Mouse (Mus musculus) ZHBTc4 (cell line): ENCODE data around the gene Cdca3.
A peak's percentile ranks its signal among the peaks of the same experiment; 100 is the strongest.

Source experiments
- DNase-seq: peaks from one replicate; pipeline ENCODE4 v3.0.0-alpha.2; 2011; ENCODE audit warnings: low read depth, low spot score

Cdca3 gene

GRCm38 (mm10) chr6:124831649-124832048 lies 2.3 kb downstream of the Cdca3 start:
- DNase-seq: peak; percentile 87

GRCm38 (mm10) chr6:124834512-124835081 lies 5.2 kb downstream of the Cdca3 start:
- DNase-seq: no peak

- no peak for DNase-seq
Measured at GRCm38 (mm10) chr6:124835531-124835930, 6.2 kb downstream of the Cdca3 start.

GRCm38 (mm10) chr6:124836411-124836810 lies 7.1 kb downstream of the Cdca3 start:
- DNase-seq: no peak

DNA sequence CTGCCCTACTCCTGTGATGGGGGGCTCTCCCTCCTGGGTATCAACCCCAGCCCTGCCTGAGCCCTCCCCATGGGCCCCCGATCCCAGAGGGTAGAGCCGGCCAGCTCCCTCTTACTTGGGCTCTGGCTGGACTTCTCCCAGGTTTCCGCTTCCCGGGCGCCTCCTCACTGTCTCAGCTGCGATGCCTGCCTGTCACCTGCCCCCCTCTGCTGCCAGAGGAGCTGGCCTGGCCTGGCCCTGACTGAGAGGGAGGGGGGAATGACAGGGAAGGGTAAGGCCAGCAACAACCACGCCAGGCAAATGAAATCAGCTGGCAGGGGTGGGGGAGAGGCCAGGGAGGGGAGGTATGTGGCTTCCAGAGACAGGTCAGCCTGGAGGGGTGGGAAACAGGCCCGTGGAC lies 10.5 kb downstream of the Cdca3 start:
- no peak for DNase-seq

DNA sequence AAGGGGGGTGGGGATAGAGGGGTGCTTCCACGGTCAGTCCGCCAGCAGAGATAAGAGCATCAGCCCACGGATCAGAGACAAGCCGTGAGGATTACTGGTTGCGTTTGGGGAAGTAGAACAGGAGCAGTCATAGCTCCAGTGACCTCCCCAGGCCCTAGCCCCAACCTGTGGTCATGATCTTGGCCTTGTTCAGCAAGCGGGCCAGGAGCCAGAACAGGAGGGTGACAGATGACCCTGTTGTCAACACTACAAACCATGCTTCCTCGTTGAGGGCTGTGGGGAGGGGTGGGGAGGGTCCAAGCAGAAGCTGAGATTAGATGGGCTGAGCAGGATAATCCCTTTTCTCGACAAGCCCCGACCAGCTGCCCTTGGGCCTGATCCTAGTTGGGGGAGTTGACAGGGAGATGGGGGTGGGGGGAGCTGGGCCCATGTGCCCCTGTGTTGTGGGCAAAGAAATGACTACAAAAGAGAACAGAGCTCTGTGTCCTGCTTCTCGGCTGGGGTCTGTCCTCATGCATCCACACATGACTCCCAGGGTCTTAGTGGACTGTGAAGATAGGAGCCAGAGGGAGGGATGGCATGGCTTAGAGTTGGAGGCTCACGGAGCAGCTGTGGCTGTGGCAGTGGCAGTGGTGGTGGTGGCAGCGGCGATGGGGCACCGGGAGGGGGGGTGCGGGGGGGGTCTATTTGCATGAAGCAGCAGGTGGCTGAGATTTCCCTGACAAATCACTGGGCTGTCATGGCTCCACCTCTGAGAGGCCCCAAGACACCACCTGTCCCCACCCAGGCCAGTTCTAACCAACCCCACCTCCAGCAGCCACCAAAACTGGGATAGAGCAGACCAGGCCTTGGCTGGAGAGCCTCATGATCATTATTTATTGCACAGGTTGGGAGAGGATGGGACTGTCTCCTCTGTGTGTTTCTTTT lies 11.2 kb downstream of the Cdca3 start, which contains the start of gene Gnb3:
TSS of gene Gnb3 (minus strand) at position 35 of the 927 bp plus-strand sequence.
- DNase-seq: no peak

DNA sequence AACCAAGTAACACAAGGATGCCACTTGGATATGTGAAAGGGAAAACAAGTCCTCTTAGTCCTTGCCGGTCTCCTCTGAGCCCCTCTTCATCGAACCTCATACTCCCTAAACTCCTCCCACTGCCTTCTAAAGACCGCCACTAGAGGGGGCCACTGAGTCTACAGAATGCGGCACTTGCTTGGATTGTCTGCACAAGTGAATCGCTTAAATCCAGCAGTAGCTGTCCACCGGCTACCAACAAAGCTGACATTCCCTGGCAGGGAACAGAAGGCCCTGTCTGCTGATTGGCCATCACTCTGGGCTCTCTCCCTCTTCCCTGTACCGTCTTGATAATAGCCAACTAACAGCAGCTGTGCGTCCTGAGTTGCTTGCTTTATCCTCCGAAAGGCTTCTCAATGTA lies 18.0 kb downstream of the Cdca3 start:
- DNase-seq: peak; percentile 96

DNA sequence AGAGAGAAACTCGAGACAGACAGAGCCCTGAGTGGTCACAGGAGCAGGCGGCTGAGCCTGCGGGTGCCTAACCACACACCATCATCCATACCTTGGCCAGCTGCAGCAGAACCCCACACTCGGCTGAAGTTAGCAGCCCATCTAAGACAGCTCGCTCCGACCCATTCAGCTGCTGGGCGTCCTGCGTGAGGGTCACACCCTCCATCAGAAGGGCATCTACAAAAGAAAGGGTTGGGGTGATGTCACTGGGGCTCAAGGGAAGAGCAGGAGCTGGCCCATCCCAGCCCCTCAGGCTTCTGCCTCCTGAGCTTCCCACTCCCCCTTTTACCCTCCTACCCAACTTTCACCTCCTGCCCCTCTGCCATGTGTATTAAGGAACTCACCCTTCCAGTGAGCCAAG lies 21.2 kb downstream of the Cdca3 start:
- peak; percentile 84 for DNase-seq

GRCm38 (mm10) chr6:124854647-124855046 lies 25.3 kb downstream of the Cdca3 start:
- DNase-seq: no peak

DNA sequence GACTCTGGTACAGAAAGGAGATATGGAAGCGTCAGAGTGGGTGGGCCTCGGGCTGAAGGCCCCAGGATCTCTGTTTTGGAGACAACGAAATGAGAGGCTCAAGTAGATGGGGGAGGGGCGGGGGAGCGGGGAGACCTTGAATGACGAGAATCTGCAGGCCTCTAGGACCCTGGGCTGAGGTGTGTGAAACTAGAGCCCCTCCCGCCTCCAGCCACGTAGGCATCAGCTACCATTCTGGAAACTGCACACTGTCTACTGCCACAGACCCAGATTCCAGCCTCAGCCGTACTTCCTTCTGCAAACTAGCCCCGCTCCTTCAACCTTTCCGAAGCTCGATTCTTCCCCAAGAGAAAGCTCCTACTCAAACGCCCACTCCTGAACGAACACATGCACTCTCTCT lies 27.0 kb downstream of the Cdca3 start:
- peak; percentile 22 for DNase-seq

- DNase-seq: peak; percentile 95
Measured at GRCm38 (mm10) chr6:124856916-124857839, 27.8 kb downstream of the Cdca3 start, which contains the start of gene P3h3. TSS of gene P3h3 (minus strand) at chr6:124857752.

DNA sequence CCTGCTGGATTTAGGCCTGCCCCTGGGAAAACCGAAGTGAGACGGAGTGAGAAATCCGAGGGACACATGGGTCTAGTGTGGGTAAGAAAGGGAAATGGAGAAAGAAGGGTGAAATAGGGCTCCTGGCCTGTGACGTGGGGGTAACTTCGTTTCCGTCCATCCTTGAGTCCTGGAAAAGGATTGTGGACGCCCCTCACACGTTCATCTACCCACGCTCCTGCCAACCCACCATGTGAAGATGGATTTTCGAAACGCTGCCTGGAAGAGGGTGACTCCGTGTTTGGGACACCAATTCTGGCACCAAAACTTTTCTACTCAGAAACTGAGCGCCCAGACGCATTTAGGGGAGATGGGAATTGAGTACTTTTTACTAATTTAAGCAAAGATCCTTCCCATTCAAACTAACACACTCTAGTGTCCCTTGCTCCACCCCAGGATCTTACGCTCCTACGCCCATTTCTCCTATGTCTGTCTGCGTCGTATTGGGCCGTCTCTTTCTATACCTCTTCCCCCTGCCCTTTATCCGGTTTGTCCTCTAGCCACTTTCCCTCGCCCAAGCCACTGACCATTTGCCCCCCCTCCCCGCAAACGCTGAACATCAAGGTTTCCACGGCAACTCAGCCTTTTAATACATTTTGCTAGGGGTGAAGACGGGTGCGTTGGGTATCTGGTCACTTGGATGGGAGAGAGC lies 28.6 kb downstream of the Cdca3 start:
- DNase-seq: no peak

DNA sequence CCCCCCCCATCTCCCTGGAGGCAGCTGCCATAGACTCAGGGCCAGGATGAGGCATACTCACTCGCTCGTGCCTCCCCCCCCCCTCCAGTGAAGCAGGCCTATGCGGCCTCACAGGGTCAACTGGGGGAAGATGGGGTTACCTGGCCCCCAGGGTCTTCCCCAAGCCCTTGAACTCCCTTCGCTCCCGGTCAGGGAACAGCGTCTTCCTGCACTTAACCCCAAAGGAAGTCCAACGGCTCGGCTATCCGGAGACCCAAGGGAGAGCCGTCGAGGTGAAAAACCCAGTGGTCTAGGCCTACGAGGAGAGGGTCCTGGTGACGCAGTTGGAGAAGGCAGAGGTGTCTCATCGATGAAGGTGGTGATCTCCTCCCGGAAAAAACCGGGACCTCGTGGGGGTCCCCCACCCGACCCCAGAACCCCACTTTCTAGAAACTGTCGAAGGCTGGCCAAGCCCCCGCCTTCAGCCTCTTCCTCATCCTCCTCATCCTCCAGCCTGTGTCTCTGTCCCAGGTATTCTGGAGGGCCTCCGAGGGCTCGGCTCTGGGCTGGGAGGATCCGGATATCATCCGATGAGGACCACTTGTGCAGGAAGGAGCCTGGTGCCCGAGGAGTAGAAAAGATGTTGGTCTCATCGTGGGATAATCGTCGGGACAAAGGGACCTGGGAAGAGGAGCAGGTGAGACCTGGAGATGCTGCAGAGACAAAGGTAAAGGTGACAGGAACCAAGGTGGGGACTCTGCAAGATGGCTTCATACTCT lies 29.4 kb downstream of the Cdca3 start:
- no peak for DNase-seq

- peak; percentile 85 for DNase-seq
Measured at GRCm38 (mm10) chr6:124859725-124860124, 30.4 kb downstream of the Cdca3 start.

DNA sequence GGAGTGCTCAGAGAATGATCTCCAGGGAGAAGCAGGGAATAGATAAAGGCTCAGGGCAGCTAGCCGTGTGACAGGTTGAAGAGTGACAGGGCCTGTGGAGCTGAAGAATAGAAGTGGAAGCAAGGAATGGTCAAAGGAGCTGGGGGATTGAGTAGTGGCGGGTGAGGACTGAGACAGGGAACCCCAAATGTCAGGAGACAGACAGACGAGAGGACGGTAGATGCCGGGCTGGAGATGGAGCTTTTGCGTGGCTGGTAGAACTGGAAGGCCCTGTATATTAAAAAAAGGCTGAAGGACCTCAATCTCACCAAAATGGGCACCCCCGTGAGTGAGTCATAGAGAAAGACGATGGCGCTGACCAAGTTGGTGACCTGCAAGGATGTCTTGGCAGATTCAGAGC lies 31.2 kb downstream of the Cdca3 start:
- no peak for DNase-seq

- no peak for DNase-seq
Measured at GRCm38 (mm10) chr6:124861266-124861665, 31.9 kb downstream of the Cdca3 start.

DNA sequence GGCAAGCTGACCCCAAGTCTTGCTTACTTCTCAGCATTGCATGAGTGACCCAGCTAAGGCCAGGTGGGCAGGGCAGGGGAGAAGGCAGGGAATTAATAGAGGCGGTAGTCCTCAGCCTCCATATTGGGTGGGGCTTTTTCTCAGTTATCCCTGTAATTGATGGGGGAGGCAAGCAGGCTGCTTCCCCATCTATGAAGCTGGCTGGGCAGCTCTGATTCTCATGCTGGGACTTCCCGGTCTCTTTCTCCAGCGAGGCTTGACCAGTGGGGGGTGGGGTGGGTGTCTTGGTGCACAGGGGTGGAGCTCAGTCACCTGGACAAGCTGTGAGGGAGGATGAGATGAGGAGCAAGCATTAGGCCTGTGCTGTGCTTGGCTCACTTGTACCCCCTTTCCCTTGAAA lies 32.5 kb downstream of the Cdca3 start:
- DNase-seq: no peak

DNA sequence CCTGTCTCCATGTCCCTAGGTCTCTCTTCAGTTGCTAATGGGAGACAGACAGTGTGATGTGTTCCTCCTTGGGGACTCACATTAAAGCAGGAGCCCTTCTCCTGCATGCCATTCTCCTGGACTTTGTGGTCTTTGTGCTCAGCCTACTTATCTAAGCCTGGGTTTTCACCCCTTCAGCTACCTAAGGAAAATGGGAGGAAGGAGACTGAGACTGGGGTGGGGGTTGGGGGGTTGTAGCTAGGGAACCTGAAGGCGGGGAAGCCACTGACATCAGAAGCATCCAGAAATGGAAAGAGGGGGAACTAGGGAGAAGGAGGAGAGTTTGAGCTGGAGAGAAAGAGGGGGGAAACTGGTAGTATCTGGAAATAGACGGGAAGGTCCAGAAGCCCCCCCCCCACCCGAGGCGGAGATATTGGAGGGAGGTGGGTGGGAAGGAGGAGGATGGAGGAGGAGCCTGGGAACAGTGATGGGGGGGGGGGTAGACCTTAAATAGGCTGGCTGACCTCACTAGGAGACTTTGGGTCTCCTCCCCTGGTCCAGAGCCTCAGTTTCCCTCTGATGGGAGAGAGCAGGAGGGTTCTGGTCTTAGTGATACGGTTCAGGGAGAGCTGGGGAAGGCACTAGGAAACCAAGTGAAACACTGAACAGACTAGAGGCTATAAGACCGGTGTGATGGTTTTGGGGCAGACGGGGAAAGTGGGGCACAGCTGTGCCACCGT lies 33.2 kb downstream of the Cdca3 start:
- DNase-seq: no peak

DNA sequence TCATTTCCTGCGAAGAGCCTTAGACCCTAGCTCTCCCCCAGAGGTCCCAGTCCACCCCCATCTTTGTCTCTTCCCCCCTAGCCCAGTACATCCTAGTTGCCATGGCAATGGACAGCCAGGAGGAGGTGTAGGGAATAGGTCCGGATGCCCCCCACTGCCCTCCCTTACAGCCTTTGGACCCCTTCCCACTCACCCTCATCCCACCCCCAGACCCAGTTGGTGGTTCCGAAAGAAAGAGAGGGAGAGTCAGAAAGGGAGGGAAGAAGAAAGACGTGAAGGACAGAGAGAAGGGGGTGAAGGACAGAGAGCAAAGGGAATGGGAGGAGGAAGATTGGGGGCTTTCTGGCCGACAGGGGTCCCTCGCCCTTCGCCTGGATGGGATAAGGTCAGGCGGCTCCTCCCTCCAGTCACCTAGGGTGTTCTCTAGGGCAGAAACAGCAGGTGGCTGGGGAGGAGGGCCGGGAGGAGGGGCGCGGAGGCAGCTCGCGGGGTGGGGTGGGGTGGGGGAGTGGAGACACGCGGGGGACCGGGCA lies 33.8 kb downstream of the Cdca3 start:
- DNase-seq: no peak
